Mouse (Mus musculus): ENCODE data around the gene Arl13b. TPM values are rescaled to one million over a fixed set of nuclear protein-coding genes. Genes with fewer than 3 reads are reported as not detected.

Arl13b gene
- polyA plus RNA-seq, 1 experiment: 3.1 TPM

DNA sequence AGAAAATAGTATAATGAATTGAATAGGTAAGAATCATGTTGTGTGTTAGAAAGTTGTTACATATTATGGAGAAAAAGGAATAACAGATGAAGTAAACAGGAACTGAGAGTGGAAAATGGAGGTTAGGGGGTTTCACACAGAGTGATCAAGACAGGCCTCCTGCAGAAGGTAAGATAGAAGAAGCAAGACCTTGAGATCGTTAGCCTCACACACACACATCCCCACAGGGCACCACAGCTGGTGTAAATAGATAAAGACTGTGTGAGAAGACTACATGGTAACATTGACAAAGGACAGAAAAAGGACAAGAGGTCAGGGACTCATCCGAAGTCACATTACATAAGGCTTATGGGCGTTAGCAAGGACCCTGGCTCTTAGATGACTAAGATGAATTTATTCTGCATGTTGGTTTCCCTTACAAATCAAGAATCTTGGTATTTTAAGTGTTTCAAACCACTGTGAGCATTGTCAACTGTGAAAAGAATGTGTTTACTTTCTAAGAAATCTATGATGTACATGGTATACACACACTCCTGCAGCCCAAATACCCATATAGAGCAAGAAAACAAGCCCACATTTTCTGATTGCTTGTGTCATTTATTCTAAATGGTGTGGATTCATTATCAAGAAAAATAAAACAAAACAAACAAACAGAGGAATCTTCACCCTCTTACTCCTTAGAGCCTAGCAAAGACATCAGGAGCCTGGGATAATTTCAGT is 12.7 kb downstream of the Arl13b start:
- WGBS: 50% methylated on average over 3 of the region's 3 CpGs
- Histone ChIP-seq H3K27ac (ENCODE audit: control insufficient read depth, insufficient read depth, low read depth, low read length, poor library complexity) (no peak overlapping the region), H3K4me1 (ENCODE audit: control insufficient read depth, insufficient read depth, low read length) (no peaks in the 10 kb centered on the region; the same call in 1 of the 2 replicates)

DNA sequence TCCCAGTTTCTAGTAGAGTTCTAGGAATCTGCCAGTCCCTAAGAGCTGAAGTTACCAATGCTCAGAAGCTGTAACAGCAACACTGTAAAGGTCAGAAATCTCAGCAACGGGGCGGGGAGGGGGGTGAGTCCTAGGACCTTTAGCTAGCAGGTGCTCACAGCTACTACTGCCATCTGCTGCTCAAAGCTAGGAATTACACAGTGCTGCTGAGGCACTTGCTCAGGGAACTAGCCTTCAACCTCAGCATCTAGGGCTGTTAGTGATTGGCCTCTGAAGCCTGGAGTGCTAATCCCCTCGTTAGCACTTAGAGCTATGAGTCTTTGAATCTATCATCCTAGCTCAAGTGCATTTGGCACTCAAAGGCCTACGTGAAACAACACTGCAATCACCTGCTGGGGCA is 14.4 kb downstream of the Arl13b start:
- Histone ChIP-seq H3K4me1 (ENCODE audit: control insufficient read depth, insufficient read depth, low read length) (no peaks in the 10 kb centered on the region; the same call in 1 of the 2 replicates), H3K27ac (ENCODE audit: control insufficient read depth, insufficient read depth, low read depth, low read length, poor library complexity) (no peak overlapping the region), H3K4me3 (replicated peaks; ENCODE audit: control insufficient read depth, low read depth, low read length) (no peak overlapping the region)
- WGBS: 21% methylated on average over 4 of the region's 4 CpGs
- peak; percentile 77 for TF ChIP-seq CTCF (IDR thresholded peaks at IDR 0.05; ENCODE audit: control insufficient read depth, insufficient read depth, low read length)
- TF ChIP-seq POLR2A (IDR thresholded peaks at IDR 0.05; ENCODE audit: borderline replicate concordance, control insufficient read depth, low read depth, low read length): no peak

More for the DNA sequence above, 12.7 kb downstream of the Arl13b start:
- no peak for TF ChIP-seq POLR2A (IDR thresholded peaks at IDR 0.05; ENCODE audit: borderline replicate concordance, control insufficient read depth, low read depth, low read length)
- TF ChIP-seq CTCF (IDR thresholded peaks at IDR 0.05; ENCODE audit: control insufficient read depth, insufficient read depth, low read length): no peak
- H3K4me3 ChIP-seq (replicated peaks; ENCODE audit: control insufficient read depth, low read depth, low read length): no peak overlapping the region

DNA sequence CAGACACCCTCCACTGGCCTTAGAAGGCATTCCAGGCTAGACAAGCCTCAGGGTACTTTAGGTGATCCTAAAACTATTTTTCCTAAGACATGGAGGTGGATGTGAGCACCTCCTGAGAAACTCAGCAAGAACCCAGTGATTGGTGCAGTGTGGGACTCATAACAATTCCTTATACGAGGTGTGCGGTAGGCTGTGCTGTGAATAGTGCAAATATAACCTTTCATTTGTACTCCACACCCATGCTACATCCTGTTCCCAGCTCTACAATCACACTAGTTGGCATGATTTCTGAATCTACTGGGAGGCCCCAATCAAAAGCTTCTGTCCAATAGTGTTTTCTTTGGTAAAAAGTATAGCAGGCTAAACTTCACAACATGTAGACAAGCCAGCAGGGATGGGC is 14.8 kb downstream of the Arl13b start:
- no peak for TF ChIP-seq POLR2A (IDR thresholded peaks at IDR 0.05; ENCODE audit: borderline replicate concordance, control insufficient read depth, low read depth, low read length)
- TF ChIP-seq CTCF (IDR thresholded peaks at IDR 0.05; ENCODE audit: control insufficient read depth, insufficient read depth, low read length): no peak
- 82% methylated on average over 2 of the region's 2 CpGs for WGBS

DNA sequence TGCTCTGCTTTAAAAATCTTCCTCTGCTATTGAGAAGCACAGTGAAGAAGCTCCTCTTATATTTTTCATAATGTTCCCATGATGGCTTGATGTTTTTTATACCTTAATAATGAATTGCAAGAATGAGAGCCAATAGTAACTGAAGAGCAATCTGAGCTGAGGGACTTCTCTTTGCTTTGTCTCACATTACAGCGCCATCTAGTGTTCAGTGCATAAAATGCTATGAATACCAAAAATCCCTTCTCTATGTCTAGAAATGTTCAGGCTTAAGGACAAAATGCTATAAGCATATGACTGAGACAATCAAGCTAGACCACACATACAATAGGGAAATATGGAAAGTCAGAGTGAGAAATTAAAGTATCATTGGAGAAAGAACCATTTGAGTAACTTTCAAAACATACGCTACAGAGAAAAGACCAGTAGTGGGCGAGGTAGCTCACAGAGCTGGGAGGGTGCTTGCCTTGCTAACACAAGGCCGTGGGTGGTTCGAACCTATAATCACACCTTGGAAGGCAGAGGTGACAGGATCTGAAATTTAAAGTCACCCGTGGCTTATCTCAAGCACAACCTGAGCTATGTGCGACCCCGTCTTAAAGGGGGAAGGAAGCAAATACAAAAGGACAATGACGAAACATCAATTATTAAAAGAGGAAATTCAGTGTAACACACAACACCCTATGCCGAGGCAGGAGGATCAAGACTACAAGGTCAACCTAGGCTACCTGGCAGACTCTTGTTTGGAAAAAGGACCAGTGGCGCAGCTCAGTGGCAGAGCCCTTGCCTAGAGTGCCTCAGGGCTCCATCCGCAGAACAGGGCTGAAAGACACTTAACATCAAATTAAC is 20.5 kb downstream of the Arl13b start:
- Histone ChIP-seq H3K4me1 (ENCODE audit: control insufficient read depth, insufficient read depth, low read length) (peaks cover 1% of the 10 kb centered on the region; the same call in 1 of the 2 replicates), H3K27ac (ENCODE audit: control insufficient read depth, insufficient read depth, low read depth, low read length, poor library complexity) (no peak overlapping the region), H3K4me3 (replicated peaks; ENCODE audit: control insufficient read depth, low read depth, low read length) (no peak overlapping the region)
- TF ChIP-seq POLR2A (IDR thresholded peaks at IDR 0.05; ENCODE audit: borderline replicate concordance, control insufficient read depth, low read depth, low read length) (no peak), CTCF (IDR thresholded peaks at IDR 0.05; ENCODE audit: control insufficient read depth, insufficient read depth, low read length) (peak; percentile 40)
- WGBS: 47% methylated on average over 12 of the region's 12 CpGs

More for the DNA sequence above, 14.8 kb downstream of the Arl13b start:
- no peak overlapping the region for H3K27ac ChIP-seq (ENCODE audit: control insufficient read depth, insufficient read depth, low read depth, low read length, poor library complexity)
- no peak overlapping the region for H3K4me3 ChIP-seq (replicated peaks; ENCODE audit: control insufficient read depth, low read depth, low read length)
- no peaks in the 10 kb centered on the region; the same call in 1 of the 2 replicates for H3K4me1 ChIP-seq (ENCODE audit: control insufficient read depth, insufficient read depth, low read length)

DNA sequence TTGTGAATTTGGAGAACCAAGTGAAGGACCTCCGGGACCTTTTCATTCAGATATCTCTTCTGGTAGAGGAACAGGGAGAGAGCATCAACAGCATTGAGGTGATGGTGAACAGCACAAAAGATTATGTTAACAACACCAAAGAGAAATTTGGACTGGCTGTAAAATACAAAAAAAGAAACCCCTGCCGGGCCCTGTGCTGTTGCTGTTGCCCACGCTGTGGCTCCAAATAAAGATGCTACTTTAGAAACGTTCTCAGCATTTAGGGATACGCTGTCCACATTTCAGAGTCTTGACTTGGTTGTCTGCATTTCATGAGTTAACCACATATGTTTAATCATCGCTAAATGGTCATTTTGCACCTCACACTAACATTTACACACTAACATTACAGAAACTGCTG is 24.4 kb downstream of the Arl13b start:
- WGBS: 94% methylated on average over 6 of the region's 6 CpGs
- TF ChIP-seq POLR2A (IDR thresholded peaks at IDR 0.05; ENCODE audit: borderline replicate concordance, control insufficient read depth, low read depth, low read length) (no peak), CTCF (IDR thresholded peaks at IDR 0.05; ENCODE audit: control insufficient read depth, insufficient read depth, low read length) (no peak)
- peaks cover 1% of the 10 kb centered on the region; the same call in 1 of the 2 replicates for H3K4me1 ChIP-seq (ENCODE audit: control insufficient read depth, insufficient read depth, low read length)
- no peak overlapping the region for H3K27ac ChIP-seq (ENCODE audit: control insufficient read depth, insufficient read depth, low read depth, low read length, poor library complexity)
- no peak overlapping the region for H3K4me3 ChIP-seq (replicated peaks; ENCODE audit: control insufficient read depth, low read depth, low read length)

DNA sequence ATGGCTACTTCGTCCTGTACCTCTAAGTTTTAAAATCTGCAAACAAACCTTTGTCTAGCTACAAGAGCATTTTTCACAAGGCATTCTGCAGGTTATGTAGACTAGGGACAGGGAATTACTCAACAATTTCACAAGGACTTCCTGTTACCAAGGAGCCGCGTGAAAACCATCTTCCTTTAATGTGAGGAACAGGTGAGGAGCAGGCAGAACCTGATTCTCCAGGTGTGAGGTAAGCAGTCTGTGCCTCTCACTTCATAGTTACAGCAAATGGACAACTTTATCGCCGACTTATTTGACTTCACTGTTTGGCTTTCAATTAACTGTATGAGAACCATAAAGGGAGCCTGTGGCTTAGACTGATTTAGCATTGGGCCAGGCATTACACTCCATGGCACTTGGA is 32.3 kb downstream of the Arl13b start, which contains the start of gene Stx19:
TSS of gene Stx19 (plus strand) at position 186 of the 400 bp plus-strand sequence.
- WGBS: 64% methylated on average over 5 of the region's 5 CpGs
- H3K4me3 ChIP-seq (replicated peaks; ENCODE audit: control insufficient read depth, low read depth, low read length): no peak within 1 kb of the TSS
- no peaks in the 10 kb centered on the region for H3K4me1 ChIP-seq (ENCODE audit: control insufficient read depth, insufficient read depth, low read length)
- no peak within 1 kb of the TSS for H3K27ac ChIP-seq (ENCODE audit: control insufficient read depth, insufficient read depth, low read depth, low read length, poor library complexity)
- TF ChIP-seq POLR2A (IDR thresholded peaks at IDR 0.05; ENCODE audit: borderline replicate concordance, control insufficient read depth, low read depth, low read length) (no peak), CTCF (IDR thresholded peaks at IDR 0.05; ENCODE audit: control insufficient read depth, insufficient read depth, low read length) (no peak)

DNA sequence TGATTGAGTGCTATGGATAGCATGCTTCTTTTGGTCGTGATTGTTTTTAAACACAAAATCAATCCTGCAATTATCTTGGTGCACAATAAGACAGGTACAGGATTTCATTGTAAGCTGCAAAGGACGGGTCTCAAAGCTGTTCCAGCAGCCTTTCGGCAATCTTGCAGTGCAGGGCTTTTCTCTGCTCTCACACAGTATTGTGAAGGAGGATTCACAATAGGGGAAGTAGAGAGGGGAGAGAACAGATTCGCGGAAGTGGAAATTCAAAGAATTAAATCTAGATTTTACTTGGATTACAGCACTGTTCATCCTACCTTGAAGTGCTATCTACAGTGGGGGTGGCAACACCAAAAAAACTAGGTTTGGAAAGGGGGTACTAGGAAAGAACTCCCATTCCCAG is 33.0 kb downstream of the Arl13b start:
- TF ChIP-seq CTCF (IDR thresholded peaks at IDR 0.05; ENCODE audit: control insufficient read depth, insufficient read depth, low read length) (no peak), POLR2A (IDR thresholded peaks at IDR 0.05; ENCODE audit: borderline replicate concordance, control insufficient read depth, low read depth, low read length) (no peak)
- H3K27ac ChIP-seq (ENCODE audit: control insufficient read depth, insufficient read depth, low read depth, low read length, poor library complexity): no peak overlapping the region
- 74% methylated on average over 5 of the region's 5 CpGs for WGBS
- no peak overlapping the region for H3K4me3 ChIP-seq (replicated peaks; ENCODE audit: control insufficient read depth, low read depth, low read length)
- no peaks in the 10 kb centered on the region for H3K4me1 ChIP-seq (ENCODE audit: control insufficient read depth, insufficient read depth, low read length)

DNA sequence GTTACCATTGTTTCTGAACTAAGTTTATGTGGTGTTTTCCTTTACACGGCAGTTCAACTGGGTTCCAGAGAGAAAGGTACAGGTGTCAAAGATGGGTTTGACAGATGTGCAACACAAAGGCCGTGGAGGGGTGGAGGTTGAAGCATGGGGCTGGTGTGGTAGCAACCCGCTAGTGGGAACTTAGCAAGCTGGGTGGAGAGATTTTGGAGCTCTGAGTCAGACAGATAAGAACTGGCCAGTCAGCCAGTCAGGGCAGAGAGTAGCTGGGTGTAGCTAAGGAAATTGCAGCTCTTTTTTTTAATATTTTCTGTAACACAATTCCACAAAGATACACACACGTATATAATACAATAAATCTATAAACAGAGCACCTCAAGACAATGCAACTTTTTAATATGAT is 36.0 kb downstream of the Arl13b start:
- 72% methylated on average over 4 of the region's 4 CpGs for WGBS
- TF ChIP-seq CTCF (IDR thresholded peaks at IDR 0.05; ENCODE audit: control insufficient read depth, insufficient read depth, low read length): no peak
- TF ChIP-seq POLR2A (IDR thresholded peaks at IDR 0.05; ENCODE audit: borderline replicate concordance, control insufficient read depth, low read depth, low read length): no peak
- Histone ChIP-seq H3K4me1 (ENCODE audit: control insufficient read depth, insufficient read depth, low read length) (no peaks in the 10 kb centered on the region), H3K27ac (ENCODE audit: control insufficient read depth, insufficient read depth, low read depth, low read length, poor library complexity) (no peak overlapping the region), H3K4me3 (replicated peaks; ENCODE audit: control insufficient read depth, low read depth, low read length) (no peak overlapping the region)

Data from bone marrow, adult 2 months (tissue).